Mouse (Mus musculus): ENCODE results near the gene Cldnd2. TPM values are rescaled to one million over a fixed set of nuclear protein-coding genes. Genes with fewer than 3 reads are reported as not detected.
A peak's percentile ranks its signal among the peaks of the same experiment; 100 is the strongest.

The Cldnd2 gene
- polyA plus RNA-seq, 1 experiment from 2014 or later: not detected

DNA sequence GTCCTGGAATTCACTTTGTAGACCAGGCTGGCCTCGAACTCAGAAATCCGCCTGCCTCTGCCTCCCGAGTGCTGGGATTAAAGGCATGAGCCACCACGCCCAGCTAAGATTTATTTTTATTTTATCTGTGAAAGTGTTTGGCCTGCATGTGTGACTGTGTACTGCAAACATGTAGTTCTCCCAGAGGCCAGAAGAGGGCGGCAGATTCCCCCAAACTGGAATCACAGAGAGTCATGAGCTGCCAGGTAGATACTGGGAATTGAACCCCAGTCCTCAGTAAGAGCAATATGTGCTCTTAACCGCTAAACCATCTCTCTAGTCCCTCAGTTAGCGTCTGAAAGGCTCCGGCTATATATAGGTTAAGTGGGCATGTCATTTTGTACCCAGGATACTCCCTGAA is 29.8 kb downstream of the Cldnd2 start:
- Histone ChIP-seq H3K9ac (no peak overlapping the region), H3K36me3 (no peaks in the 10 kb centered on the region), H3K27me3 (peaks cover 14% of the 10 kb centered on the region), H3K9me3 (replicated peaks) (no peaks in the 10 kb centered on the region), H3K27ac (no peak overlapping the region), H3K4me3 (replicated peaks) (no peak overlapping the region), H3K4me1 (replicated peaks) (peaks cover 11% of the 10 kb centered on the region), H3K4me2 (no peak overlapping the region)
- WGBS (ENCODE audit: insufficient replicate concordance): 28% methylated on average over 8 of the region's 8 CpGs
- ATAC-seq (ENCODE audit: low read depth) (no peak), DNase-seq (peak; percentile 30)

- Histone ChIP-seq H3K36me3 (no peaks in the 10 kb centered on the region), H3K27ac (no peak overlapping the region), H3K4me3 (replicated peaks) (no peak overlapping the region), H3K9ac (no peak overlapping the region), H3K9me3 (replicated peaks) (no peaks in the 10 kb centered on the region), H3K27me3 (peaks cover 48% of the 10 kb centered on the region), H3K4me1 (replicated peaks) (peaks cover 2% of the 10 kb centered on the region; the same call in 1 of the 2 replicates), H3K4me2 (no peak overlapping the region)
- DNase-seq (no peak), ATAC-seq (ENCODE audit: low read depth) (no peak)
- 7% methylated on average over 23 of the region's 23 CpGs for WGBS (ENCODE audit: insufficient replicate concordance)
Measured at GRCm38 (mm10) chr7:43475706-43476105, 35.1 kb downstream of the Cldnd2 start.

GRCm38 (mm10) chr7:43476376-43476775 is 35.8 kb downstream of the Cldnd2 start:
- Histone ChIP-seq H3K9ac (no peak overlapping the region), H3K4me3 (replicated peaks) (no peak overlapping the region; the same call in 1 of the 2 replicates), H3K36me3 (no peaks in the 10 kb centered on the region), H3K4me1 (replicated peaks) (peaks cover 2% of the 10 kb centered on the region; the same call in 1 of the 2 replicates), H3K27me3 (peaks cover 48% of the 10 kb centered on the region), H3K27ac (no peak overlapping the region), H3K9me3 (replicated peaks) (no peaks in the 10 kb centered on the region), H3K4me2 (no peak overlapping the region)
- no peak for DNase-seq
- WGBS (ENCODE audit: insufficient replicate concordance): 5% methylated on average over 13 of the region's 13 CpGs
- no peak for ATAC-seq (ENCODE audit: low read depth)

DNA sequence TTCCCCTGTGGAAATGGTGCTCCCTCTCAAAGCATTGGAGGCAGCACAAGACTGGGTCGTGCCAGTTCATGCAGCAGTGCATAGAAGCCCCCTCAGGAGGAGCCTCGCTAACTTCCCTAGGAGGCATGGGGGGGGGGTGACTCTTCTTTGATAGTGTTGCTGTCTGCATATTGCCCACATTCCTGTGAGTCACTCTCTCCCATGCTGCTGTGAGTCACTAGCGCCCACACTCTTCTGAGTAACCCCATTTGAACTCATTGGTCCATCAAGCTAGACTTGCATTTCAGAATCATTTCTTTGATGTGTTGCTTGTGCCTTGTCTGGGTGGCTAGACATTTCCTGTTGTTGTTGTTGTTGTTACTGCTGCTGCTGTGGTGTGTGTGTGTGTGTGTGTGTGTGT is 40.6 kb downstream of the Cldnd2 start:
- Histone ChIP-seq H3K4me1 (replicated peaks) (no peaks in the 10 kb centered on the region), H3K4me3 (replicated peaks) (no peak overlapping the region), H3K9me3 (replicated peaks) (no peaks in the 10 kb centered on the region), H3K27me3 (peaks cover 26% of the 10 kb centered on the region), H3K9ac (no peak overlapping the region), H3K4me2 (no peak overlapping the region), H3K27ac (no peak overlapping the region), H3K36me3 (no peaks in the 10 kb centered on the region)
- 45% methylated on average over 3 of the region's 3 CpGs for WGBS (ENCODE audit: insufficient replicate concordance)
- DNase-seq (no peak), ATAC-seq (ENCODE audit: low read depth) (no peak)

- H3K27ac ChIP-seq: no peak overlapping the region
- H3K4me3 ChIP-seq (replicated peaks): no peak overlapping the region
- no peak overlapping the region for H3K4me2 ChIP-seq
- H3K9ac ChIP-seq: no peak overlapping the region
- 56% methylated on average over 8 of the region's 8 CpGs for WGBS (ENCODE audit: insufficient replicate concordance)
- no peaks in the 10 kb centered on the region for H3K4me1 ChIP-seq (replicated peaks)
- ATAC-seq (ENCODE audit: low read depth): no peak
- no peaks in the 10 kb centered on the region for H3K36me3 ChIP-seq
- DNase-seq: no peak
- peaks cover 16% of the 10 kb centered on the region for H3K27me3 ChIP-seq
- H3K9me3 ChIP-seq (replicated peaks): no peaks in the 10 kb centered on the region
Measured at GRCm38 (mm10) chr7:43482090-43482716, 41.6 kb downstream of the Cldnd2 start.

- Histone ChIP-seq H3K9me3 (replicated peaks) (no peaks in the 10 kb centered on the region), H3K27me3 (peaks cover 7% of the 10 kb centered on the region), H3K36me3 (no peaks in the 10 kb centered on the region), H3K4me1 (replicated peaks) (no peaks in the 10 kb centered on the region), H3K27ac (no peak overlapping the region), H3K4me2 (no peak overlapping the region), H3K9ac (no peak overlapping the region), H3K4me3 (replicated peaks) (no peak overlapping the region)
- DNase-seq (no peak), ATAC-seq (ENCODE audit: low read depth) (no peak)
- 6% methylated on average over 10 of the region's 10 CpGs for WGBS (ENCODE audit: insufficient replicate concordance)
Measured at GRCm38 (mm10) chr7:43483236-43483635, 42.7 kb downstream of the Cldnd2 start.

DNA sequence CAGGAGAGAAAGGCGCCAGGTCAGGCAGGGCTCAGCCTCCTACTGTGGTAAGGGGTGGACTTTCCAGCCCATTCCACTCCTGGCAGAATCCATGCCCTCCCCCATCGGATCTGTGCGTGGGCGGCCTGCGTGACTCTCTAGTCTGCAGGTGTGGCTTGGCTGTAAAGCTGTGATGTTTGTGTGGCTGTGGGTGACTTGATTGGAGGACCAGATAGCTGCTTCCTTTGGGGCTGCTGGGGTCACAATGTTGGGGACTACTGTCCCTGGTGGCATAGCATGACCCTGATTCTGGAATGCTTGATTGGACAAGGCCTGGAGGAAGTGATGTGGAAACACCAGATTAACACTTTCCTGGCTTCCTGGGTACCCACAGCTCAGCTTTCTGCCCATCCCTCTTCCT is 48.1 kb downstream of the Cldnd2 start:
- ATAC-seq (ENCODE audit: low read depth) (no peak), DNase-seq (no peak)
- Histone ChIP-seq H3K4me3 (replicated peaks) (no peak overlapping the region), H3K27me3 (peaks cover 41% of the 10 kb centered on the region), H3K36me3 (no peaks in the 10 kb centered on the region), H3K4me1 (replicated peaks) (no peaks in the 10 kb centered on the region), H3K9ac (no peak overlapping the region), H3K9me3 (replicated peaks) (no peaks in the 10 kb centered on the region), H3K4me2 (no peak overlapping the region), H3K27ac (no peak overlapping the region)
- 36% methylated on average over 5 of the region's 5 CpGs for WGBS (ENCODE audit: insufficient replicate concordance)

- ATAC-seq (ENCODE audit: low read depth) (no peak), DNase-seq (no peak)
- peak within 1 kb of the TSS; percentile 18; the same call in 1 of the 2 replicates for H3K4me3 ChIP-seq (replicated peaks)
- WGBS (ENCODE audit: insufficient replicate concordance): 3% methylated on average over 22 of the region's 41 CpGs
- H3K4me2 ChIP-seq: peak within 1 kb of the TSS; percentile 28
- no peaks in the 10 kb centered on the region for H3K9me3 ChIP-seq (replicated peaks)
- no peak within 1 kb of the TSS for H3K27ac ChIP-seq
- no peaks in the 10 kb centered on the region for H3K4me1 ChIP-seq (replicated peaks)
- no peaks in the 10 kb centered on the region for H3K36me3 ChIP-seq
- peaks cover 41% of the 10 kb centered on the region for H3K27me3 ChIP-seq
- H3K9ac ChIP-seq: no peak within 1 kb of the TSS
Measured at GRCm38 (mm10) chr7:43489631-43490125, 49.1 kb downstream of the Cldnd2 start, which contains the start of gene Iglon5. TSS of gene Iglon5 (minus strand) at chr7:43490075.

DNA sequence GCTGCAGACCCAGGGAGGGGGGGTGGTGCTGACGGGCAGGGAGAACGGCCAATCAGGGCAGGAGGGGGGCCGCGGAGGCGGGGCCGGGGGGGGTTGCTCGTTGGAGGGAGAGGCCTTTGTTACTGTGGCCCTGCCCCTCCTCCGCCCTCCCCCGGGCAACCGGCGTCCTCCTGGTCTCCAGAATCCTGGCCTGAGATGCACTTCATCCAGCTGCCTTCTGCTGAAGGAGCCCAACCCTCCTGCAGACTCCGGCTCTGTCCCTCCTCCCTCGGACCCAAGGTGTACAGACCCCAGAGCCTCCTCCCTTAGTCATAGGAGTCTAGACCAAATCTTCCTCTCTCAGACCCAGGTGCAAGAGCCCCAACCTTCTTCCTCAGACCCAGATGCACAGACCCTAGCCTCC is 49.6 kb downstream of the Cldnd2 start:
- Histone ChIP-seq H3K27ac (no peak overlapping the region), H3K27me3 (peaks cover 44% of the 10 kb centered on the region), H3K9ac (no peak overlapping the region), H3K9me3 (replicated peaks) (no peaks in the 10 kb centered on the region), H3K4me3 (replicated peaks) (peak overlapping the region; percentile 18; the same call in 1 of the 2 replicates), H3K4me2 (peak overlapping the region; percentile 28), H3K4me1 (replicated peaks) (no peaks in the 10 kb centered on the region), H3K36me3 (no peaks in the 10 kb centered on the region)
- ATAC-seq (ENCODE audit: low read depth): no peak
- 6% methylated on average over 9 of the region's 13 CpGs for WGBS (ENCODE audit: insufficient replicate concordance)
- DNase-seq: no peak

DNA sequence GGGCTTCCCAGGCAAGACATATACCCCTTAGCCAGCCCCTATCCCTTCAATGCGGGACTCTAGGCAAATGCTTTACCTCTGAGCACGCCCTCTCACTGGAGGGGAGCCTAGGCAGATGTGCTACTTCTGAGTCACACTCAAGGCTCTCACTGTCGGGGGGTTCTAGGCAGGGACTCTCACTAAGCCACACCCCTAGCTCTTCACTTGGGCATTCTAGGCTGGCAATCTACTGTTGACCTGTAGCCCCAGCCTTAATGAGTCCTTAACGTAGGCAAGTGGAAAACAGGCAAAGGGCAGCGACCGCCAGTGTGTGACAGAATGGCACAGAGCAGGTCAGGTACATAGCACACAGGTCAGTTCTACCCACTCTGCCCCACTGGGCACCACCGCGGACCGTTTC is 50.3 kb downstream of the Cldnd2 start:
- no peak overlapping the region for H3K4me2 ChIP-seq
- H3K4me1 ChIP-seq (replicated peaks): no peaks in the 10 kb centered on the region
- no peak overlapping the region for H3K9ac ChIP-seq
- DNase-seq (no peak), ATAC-seq (ENCODE audit: low read depth) (no peak)
- H3K27ac ChIP-seq: no peak overlapping the region
- WGBS (ENCODE audit: insufficient replicate concordance): 45% methylated on average over 9 of the region's 9 CpGs
- no peaks in the 10 kb centered on the region for H3K9me3 ChIP-seq (replicated peaks)
- H3K36me3 ChIP-seq: no peaks in the 10 kb centered on the region
- peaks cover 50% of the 10 kb centered on the region for H3K27me3 ChIP-seq
- H3K4me3 ChIP-seq (replicated peaks): no peak overlapping the region
